33 mouse cellular contexts compared by ENCODE assay signal in genomic region chr1:172289617-172289946, GRCm38 (mm10). TPM values are rescaled to one million over a fixed set of nuclear protein-coding genes. Genes with fewer than 3 reads are reported as not detected.
"Had no signal": no experiment of that assay in that cellular context is flagged by ENCODE, and none has a peak within 500 bp of the region (broad histone marks: within the 10 kb centered on the region; RNA-seq: fewer than 3 reads in every experiment).

No protein-coding gene starts in this region.

- H3K27me3 ChIP-seq: kidney, embryonic 15.5 days; limb, embryonic 13.5 days; lung, embryonic 15.5 days; midbrain, embryonic 13.5 days; neural tube, embryonic 12.5 days; neural tube, embryonic 15.5 days had no signal

- H3K36me3 ChIP-seq: kidney, embryonic 15.5 days; limb, embryonic 10.5 days; liver, embryonic 12.5 days; liver, embryonic 15.5 days; lung, embryonic 15.5 days; midbrain, embryonic 10.5 days; midbrain, embryonic 13.5 days; neural tube, embryonic 12.5 days; neural tube, embryonic 15.5 days had no signal

- H3K4me3 ChIP-seq: kidney, embryonic 15.5 days; layer of hippocampus, adult 2 months; limb, embryonic 10.5 days; limb, embryonic 13.5 days; liver, embryonic 12.5 days; liver, embryonic 15.5 days; lung, embryonic 15.5 days; megakaryocyte, embryonic 14.5 days; midbrain, embryonic 10.5 days; midbrain, embryonic 13.5 days; neural tube, embryonic 12.5 days; neural tube, embryonic 15.5 days had no signal

- H3K27ac ChIP-seq: kidney, embryonic 15.5 days; layer of hippocampus, adult 2 months; limb, embryonic 10.5 days; limb, embryonic 13.5 days; liver, embryonic 12.5 days; liver, embryonic 15.5 days; lung, embryonic 15.5 days; midbrain, embryonic 10.5 days; midbrain, embryonic 13.5 days; neural tube, embryonic 12.5 days; neural tube, embryonic 15.5 days; stomach, postnatal 0 days had no signal

- H3K9me3 ChIP-seq: kidney, embryonic 15.5 days; limb, embryonic 10.5 days; limb, embryonic 13.5 days; liver, embryonic 12.5 days; liver, embryonic 15.5 days; lung, embryonic 15.5 days; megakaryocyte, embryonic 14.5 days; midbrain, embryonic 10.5 days; midbrain, embryonic 13.5 days; neural tube, embryonic 12.5 days; neural tube, embryonic 15.5 days had no signal

- DNase-seq: kidney, adult 8-10 months; kidney, postnatal 10 days; kidney, postnatal 36 days; layer of hippocampus, adult 9-11 months; liver; lung, adult 18-20 months; lung, postnatal 10 days; lung, postnatal 36 days; right cerebral cortex, adult 18-20 months; right cerebral cortex, postnatal 14 days; right cerebral cortex, postnatal 4 days; thymus, adult 2 months; thymus, postnatal 14 days; thymus, postnatal 4 days had no signal

- ATAC-seq: liver, embryonic 12.5 days; midbrain, embryonic 13.5 days; midbrain, embryonic 16.5 days had no signal

- H3K4me1 ChIP-seq: kidney, embryonic 15.5 days; limb, embryonic 10.5 days; limb, embryonic 13.5 days; liver, embryonic 15.5 days; lung, embryonic 15.5 days; neural tube, embryonic 12.5 days had no signal

- H3K4me2 ChIP-seq: kidney, embryonic 15.5 days; limb, embryonic 13.5 days; liver, embryonic 12.5 days; liver, embryonic 15.5 days; lung, embryonic 15.5 days; midbrain, embryonic 13.5 days; neural tube, embryonic 12.5 days; neural tube, embryonic 15.5 days had no signal

- H3K9ac ChIP-seq: kidney, embryonic 15.5 days; limb, embryonic 13.5 days; liver, embryonic 12.5 days; liver, embryonic 15.5 days; lung, embryonic 15.5 days; midbrain, embryonic 13.5 days; neural tube, embryonic 12.5 days; neural tube, embryonic 15.5 days had no signal

RNA-seq across cellular contexts. Expression of gene Atp1a2, which starts 8.3 kb away (rescaled TPM):
- total RNA-seq: monocyte, adult 5-6 weeks had no signal

RNA-seq across cellular contexts. Expression of gene Atp1a4, which starts 31.4 kb away (rescaled TPM):
- total RNA-seq: layer of hippocampus, adult 2 months; layer of hippocampus, postnatal 25 days; left cerebral cortex, adult 18-20 months; left cerebral cortex, postnatal 25 days; monocyte, adult 5-6 weeks had no signal
- polyA plus RNA-seq: limb, embryonic 10.5 days; limb, embryonic 13.5 days; liver, embryonic 12.5 days; lung, embryonic 15.5 days; midbrain, embryonic 10.5 days; midbrain, embryonic 13.5 days; midbrain, embryonic 16.5 days; neural tube, embryonic 12.5 days; neural tube, embryonic 15.5 days; stomach, embryonic 14.5 days; stomach, postnatal 0 days had no signal

RNA-seq across cellular contexts. Expression of gene Kcnj9, which starts 39.5 kb away (rescaled TPM):
- total RNA-seq: monocyte, adult 5-6 weeks had no signal
- polyA plus RNA-seq: kidney, embryonic 15.5 days; limb, embryonic 10.5 days; liver, embryonic 12.5 days; liver, embryonic 15.5 days; stomach, embryonic 14.5 days had no signal

RNA-seq across cellular contexts. Expression of gene Kcnj10, which starts 51.4 kb away (rescaled TPM):
- total RNA-seq: monocyte, adult 5-6 weeks had no signal
